Mouse (Mus musculus) lung, postnatal 0 days (tissue): ENCODE measurements at regions not wholly inside any gene's neighbourhood (a gene's known extent, or its start where the extent isn't known, plus 50 kb on each side); places are given as distances from the start of the nearest gene placed in this dataset.

Experiments used
- ATAC-seq: fragments of 200-750 bp; cut with Nextera tagmentation; 2 replicates; pipeline ENCODE4 v1.8.0; 2017; ENCODE audit warnings: moderate library complexity
- DNase-seq: peaks from one replicate; pipeline ENCODE4 v3.0.0-alpha.2; 2016; ENCODE audit warnings: low spot score
- H3K27ac ChIP-seq: fragments of 300-500 bp; sonication (generic); 2 replicates; pipeline ENCODE4 v1.5.1; 2014; ENCODE audit warnings: antibody characterized with exemption, mild to moderate bottlenecking, low read length, mixed read lengths
- H3K27me3 ChIP-seq: fragments of 300-500 bp; sonication (generic); replicated peaks from 2 replicates; pipeline ENCODE4 v1.6.1; 2014; ENCODE audit warnings: low read length, mixed read lengths; ENCODE audit not compliant: insufficient read depth
- H3K36me3 ChIP-seq: fragments of 300-500 bp; sonication (generic); 2 replicates; pipeline ENCODE4 v1.6.1; 2014; ENCODE audit warnings: low read length, mixed read lengths; ENCODE audit not compliant: insufficient read depth
- H3K4me1 ChIP-seq: fragments of 300-500 bp; sonication (generic); 2 replicates; pipeline ENCODE4 v1.6.1; 2014; ENCODE audit warnings: antibody characterized with exemption, low read depth, low read length, mixed read lengths; ENCODE audit not compliant: insufficient read depth
- H3K4me2 ChIP-seq: fragments of 300-500 bp; sonication (generic); replicated peaks from 2 replicates; pipeline ENCODE4 v1.6.1; 2014; ENCODE audit warnings: low read depth, mild to moderate bottlenecking, low read length, moderate library complexity, mixed read lengths
- H3K4me3 ChIP-seq: fragments of 300-500 bp; sonication (generic); 2 replicates; pipeline ENCODE4 v1.5.1; 2014; ENCODE audit warnings: low read depth, low read length
- H3K9ac ChIP-seq: fragments of 300-500 bp; sonication (generic); replicated peaks from 2 replicates; pipeline ENCODE4 v1.6.1; 2014; ENCODE audit warnings: low read depth, mild to moderate bottlenecking
- H3K9me3 ChIP-seq: fragments of 300-500 bp; sonication (generic); 2 replicates; pipeline ENCODE4 v1.6.1; 2016; ENCODE audit warnings: low read length, mixed read lengths
- CTCF ChIP-seq: IDR thresholded peaks from 2 replicates; pipeline ENCODE4 v1.5.1; 2016; ENCODE audit warnings: antibody characterized with exemption, mild to moderate bottlenecking
- EP300 ChIP-seq: IDR thresholded peaks from 2 replicates; pipeline ENCODE4 v1.6.1; 2016; ENCODE audit warnings: antibody characterized with exemption, mild to moderate bottlenecking, control low read depth
- WGBS: fragments of 180-500 bp; shearing (Covaris S2); extraction: QIAGEN DNeasy Blood & Tissue Kit; methylation state at CpG from one replicate; pipeline ENCODE4 v1.1.7; 2014; 5-methylcytosine and 5-hydroxymethylcytosine counted together

DNA sequence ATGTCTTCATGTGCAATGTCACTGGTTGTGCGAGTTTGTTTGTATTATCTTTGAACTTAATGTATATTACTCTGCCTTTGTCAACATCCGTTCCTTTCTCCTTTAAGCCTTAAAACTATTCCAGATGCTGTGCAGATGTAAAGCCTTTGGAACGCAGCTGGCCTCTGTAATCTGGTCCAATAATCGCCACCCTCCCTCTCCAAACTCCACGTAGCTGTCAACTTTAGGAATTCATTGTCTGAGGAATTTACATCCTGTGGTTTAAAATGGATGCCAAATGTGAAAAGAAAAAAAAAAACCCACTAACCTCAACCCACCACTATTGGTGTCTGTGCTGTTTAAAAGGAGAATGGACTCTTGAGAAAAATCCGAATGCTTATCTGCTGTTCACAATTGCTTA, 70.8 kb upstream of the Rnd3 start:
- H3K27me3 ChIP-seq, result no peaks in the 10 kb centered on the region
- no peak overlapping the region for H3K4me3 ChIP-seq
- ATAC-seq (no peak), DNase-seq (no peak)
- TF ChIP-seq CTCF, result no peak
- TF ChIP-seq EP300, result no peak
- H3K9ac ChIP-seq, result no peak overlapping the region
- H3K36me3 ChIP-seq, result no peaks in the 10 kb centered on the region
- WGBS, result 27% methylated on average over 6 of the region's 6 CpGs
- no peak overlapping the region for H3K27ac ChIP-seq
- no peaks in the 10 kb centered on the region for H3K4me1 ChIP-seq
- no peak overlapping the region for H3K4me2 ChIP-seq
- no peaks in the 10 kb centered on the region for H3K9me3 ChIP-seq

DNA sequence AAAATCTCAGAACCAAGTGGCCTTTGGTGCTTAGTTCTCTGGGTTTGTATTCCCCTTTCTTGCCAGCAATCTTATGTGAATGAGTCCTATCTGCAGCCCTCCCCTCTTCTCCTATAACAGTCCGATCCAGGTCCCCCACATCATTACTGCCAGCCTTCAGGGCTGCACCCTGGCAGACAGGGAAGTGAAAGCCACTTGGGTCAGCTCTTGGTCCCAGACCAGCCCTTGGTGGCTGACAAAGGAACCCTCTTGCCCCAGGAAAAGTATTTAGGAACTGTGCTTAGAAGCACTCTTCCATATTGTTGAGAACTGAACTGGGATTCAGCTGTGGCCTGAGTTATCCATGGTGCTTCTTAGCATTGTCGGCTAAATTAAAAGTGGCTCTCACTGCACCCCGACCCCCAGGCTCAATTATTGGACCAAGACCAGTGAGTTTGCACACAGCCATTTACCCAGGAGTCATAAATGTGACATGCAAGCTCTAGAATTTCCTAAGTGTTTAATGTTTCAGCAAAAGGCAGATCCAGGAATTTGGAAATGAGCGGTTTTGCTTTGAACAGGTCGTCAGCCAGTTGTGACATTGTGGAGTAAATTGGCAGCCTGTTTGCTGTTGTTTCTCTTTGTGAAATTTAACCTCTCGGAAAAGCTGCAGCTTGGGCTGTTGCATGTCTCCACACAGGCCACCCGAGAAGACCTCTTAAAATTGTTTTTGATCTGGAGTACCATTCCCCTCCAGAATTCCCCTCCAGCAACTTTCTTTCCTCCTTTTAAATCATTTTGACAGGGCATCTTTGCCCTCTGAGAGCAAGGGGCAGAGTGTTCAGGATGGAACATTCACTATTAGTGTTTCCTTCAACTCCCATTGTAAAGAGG, 58.5 kb upstream of the Rnd3 start:
- ATAC-seq, result no peak
- 39% methylated on average over 7 of the region's 7 CpGs for WGBS
- Histone ChIP-seq H3K4me1 (no peaks in the 10 kb centered on the region), H3K9ac (no peak overlapping the region), H3K36me3 (no peaks in the 10 kb centered on the region), H3K27me3 (no peaks in the 10 kb centered on the region), H3K9me3 (no peaks in the 10 kb centered on the region), H3K27ac (no peak overlapping the region), H3K4me3 (no peak overlapping the region), H3K4me2 (no peak overlapping the region)
- peak; percentile 40 for DNase-seq
- TF ChIP-seq CTCF, result no peak
- no peak for TF ChIP-seq EP300

DNA sequence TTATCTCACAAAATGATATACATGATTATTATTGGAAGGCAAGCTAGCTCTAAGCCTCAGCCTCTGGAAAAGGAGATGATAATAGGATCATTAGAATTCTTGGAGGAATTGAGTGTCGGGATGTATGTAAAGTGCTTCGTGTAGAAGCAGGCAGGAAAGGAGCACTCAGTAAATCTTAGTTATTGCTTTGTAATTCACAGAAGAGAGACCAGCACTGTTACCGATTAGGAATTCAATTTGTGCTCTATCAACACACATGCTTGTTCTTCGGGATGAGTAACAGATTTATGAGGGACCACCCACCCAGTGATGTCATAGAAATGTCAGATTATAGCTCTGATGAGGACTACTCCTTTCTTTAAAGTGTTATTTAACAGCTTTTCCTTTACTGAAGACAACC, 57.4 kb upstream of the Rnd3 start:
- DNase-seq (no peak), ATAC-seq (no peak)
- H3K27ac ChIP-seq, result no peak overlapping the region
- no peaks in the 10 kb centered on the region for H3K27me3 ChIP-seq
- H3K4me2 ChIP-seq, result no peak overlapping the region
- no peaks in the 10 kb centered on the region for H3K4me1 ChIP-seq
- no peaks in the 10 kb centered on the region for H3K9me3 ChIP-seq
- TF ChIP-seq CTCF (no peak), EP300 (no peak)
- H3K9ac ChIP-seq, result no peak overlapping the region
- 39% methylated on average over 4 of the region's 4 CpGs for WGBS
- no peaks in the 10 kb centered on the region for H3K36me3 ChIP-seq
- H3K4me3 ChIP-seq, result no peak overlapping the region
